Comparison of ENCODE assay signal across 13 mouse cellular contexts in genomic region chr17:33713271-33713670, GRCm38 (mm10). TPM values are rescaled to one million over a fixed set of nuclear protein-coding genes. Genes with fewer than 3 reads are reported as not detected.
DNase-seq lines count a peak whose midpoint lies in the region; ATAC-seq and TF ChIP-seq lines count a peak whose summit lies in the region.
"Had no signal": no experiment of that assay in that cellular context is flagged by ENCODE, and none has a peak within 500 bp of the region (broad histone marks: within the 10 kb centered on the region; RNA-seq: fewer than 3 reads in every experiment).

No protein-coding gene starts in this region.

- H3K36me3 ChIP-seq in G1E (replicated peaks): peaks cover 65% of the 10 kb centered on the region
- H3K36me3 ChIP-seq in megakaryocyte, embryonic 14.5 days (replicated peaks; ENCODE audit: low read length): peaks cover 86% of the 10 kb centered on the region
- peaks cover 4% of the 10 kb centered on the region for H3K36me3 ChIP-seq in kidney, adult 2 months (ENCODE audit: control insufficient read depth, insufficient read depth, low read length)
- peaks cover 23% of the 10 kb centered on the region for H3K36me3 ChIP-seq in hindbrain, embryonic 12.5 days

- H3K4me2 ChIP-seq in hindbrain, embryonic 12.5 days (replicated peaks): no peak overlapping the region
- H3K4me2 ChIP-seq: embryonic facial prominence, embryonic 15.5 days had no signal

- H3K9ac ChIP-seq in hindbrain, embryonic 12.5 days: no peak overlapping the region
- H3K9ac ChIP-seq: embryonic facial prominence, embryonic 15.5 days had no signal

- DNase-seq in 416B (ENCODE audit: low read depth) (peak; percentile 93), G1E (ENCODE audit: low spot score) (peak; percentile 68)
- DNase-seq in layer of hippocampus, adult 11-12 months (ENCODE audit: low spot score): no peak
- DNase-seq in kidney, adult 2 months: no peak
- DNase-seq: cerebellum, adult 8-10 months; kidney, postnatal 4 days; lung, postnatal 10 days; thymus, postnatal 4 days had no signal

- H3K9me3 ChIP-seq in G1E (replicated peaks): peaks cover 7% of the 10 kb centered on the region
- H3K9me3 ChIP-seq in megakaryocyte, embryonic 14.5 days: peaks cover 6% of the 10 kb centered on the region; the same call in 1 of the 2 replicates
- H3K9me3 ChIP-seq in hindbrain, embryonic 12.5 days (replicated peaks): no peaks in the 10 kb centered on the region
- H3K9me3 ChIP-seq: embryonic facial prominence, embryonic 15.5 days had no signal

- 78% methylated on average over 5 of the region's 5 CpGs for whole genome bisulfite sequencing in kidney, adult 2 months
- WGBS in hindbrain, embryonic 12.5 days: 85% methylated on average over 5 of the region's 5 CpGs

- H3K27me3 ChIP-seq in G1E (ENCODE audit: insufficient read depth, low read length): no peaks in the 10 kb centered on the region
- no peaks in the 10 kb centered on the region for H3K27me3 ChIP-seq in megakaryocyte, embryonic 14.5 days (replicated peaks)
- no peaks in the 10 kb centered on the region for H3K27me3 ChIP-seq in kidney, adult 2 months (replicated peaks; ENCODE audit: control insufficient read depth, insufficient read depth, low read length)
- H3K27me3 ChIP-seq in hindbrain, embryonic 12.5 days: no peaks in the 10 kb centered on the region
- H3K27me3 ChIP-seq: embryonic facial prominence, embryonic 15.5 days had no signal

- TF ChIP-seq CTCF in G1E (IDR thresholded peaks at IDR 0.05; ENCODE audit: low read depth, low read length): no peak
- TF ChIP-seq CTCF in kidney, adult 2 months (conservative IDR thresholded peaks at IDR 0.05; ENCODE audit: insufficient read depth, insufficient read length, low read depth, low read length): no peak

- no peak overlapping the region for H3K27ac ChIP-seq in kidney, adult 2 months (ENCODE audit: insufficient read depth, low read depth, low read length)
- H3K27ac ChIP-seq in hindbrain, embryonic 12.5 days: no peak overlapping the region
- H3K27ac ChIP-seq: embryonic facial prominence, embryonic 15.5 days had no signal

- peaks cover 82% of the 10 kb centered on the region for H3K4me1 ChIP-seq in G1E (ENCODE audit: insufficient read depth, low read depth, low read length)
- peaks cover 80% of the 10 kb centered on the region for H3K4me1 ChIP-seq in megakaryocyte, embryonic 14.5 days
- H3K4me1 ChIP-seq in kidney, adult 2 months (ENCODE audit: control insufficient read depth, insufficient read depth, low read length): no peaks in the 10 kb centered on the region; the same call in 1 of the 2 replicates
- H3K4me1 ChIP-seq in hindbrain, embryonic 12.5 days: peaks cover 3% of the 10 kb centered on the region; the same call in 1 of the 2 replicates
- H3K4me1 ChIP-seq: embryonic facial prominence, embryonic 15.5 days had no signal

- peak; percentile 95 for ATAC-seq in G1E (ENCODE audit: extremely low read depth, insufficient number of reproducible peaks, low FRiP score, poor library complexity, severe bottlenecking)
- peak; percentile 84 for ATAC-seq in erythroid progenitor cell, adult 5-6 weeks (replicated peaks; ENCODE audit: low FRiP score, poor library complexity, severe bottlenecking)
- ATAC-seq in hindbrain, embryonic 12.5 days (ENCODE audit: low FRiP score): no peak
- ATAC-seq: hindbrain, embryonic 16.5 days had no signal

- no peak for TF ChIP-seq POLR2A in kidney, adult 2 months (IDR thresholded peaks at IDR 0.05; ENCODE audit: low read depth, low read length)

- peak overlapping the region; percentile 39; the same call in 1 of the 2 replicates for H3K4me3 ChIP-seq in G1E (ENCODE audit: low read depth, low read length)
- H3K4me3 ChIP-seq in megakaryocyte, embryonic 14.5 days (replicated peaks): peak overlapping the region; percentile 84
- H3K4me3 ChIP-seq in kidney, adult 2 months (ENCODE audit: insufficient read depth, low read depth, low read length): no peak overlapping the region
- no peak overlapping the region for H3K4me3 ChIP-seq in hindbrain, embryonic 12.5 days
- H3K4me3 ChIP-seq: embryonic facial prominence, embryonic 15.5 days had no signal

RNA-seq across cellular contexts. Expression of gene March2, which starts 5.2 kb away (rescaled TPM):
- 102 and 120 TPM in 2 replicates for total RNA-seq in G1E (2014; fragmentation: Nextera tagmentation)
- 71.8 and 75.3 TPM in 2 replicates for total RNA-seq in G1E (2017)
- polyA plus RNA-seq in G1E (2012): 19.0 and 33.3 TPM in 2 replicates
- 409 and 494 TPM in 2 replicates for total RNA-seq in erythroid progenitor cell, adult 5-6 weeks (2015; ENCODE audit: low replicate concordance)
- 312 and 414 TPM in 2 replicates for total RNA-seq in erythroid progenitor cell, adult 5-6 weeks (2017; ENCODE audit: low replicate concordance)
- polyA plus RNA-seq in megakaryocyte, embryonic 14.5 days (2012; ENCODE audit: insufficient read depth, low replicate concordance): 77.9 and 126 TPM in 2 replicates
- 95.8 and 102 TPM in 2 replicates for polyA plus RNA-seq in kidney, adult 2 months (2012; rRNA removed)
- polyA plus RNA-seq in hindbrain, embryonic 12.5 days (2016; fragmentation: Nextera tagmentation; extraction: Ambion mirVana): 53.4 and 54.6 TPM in 2 replicates

RNA-seq across cellular contexts. Expression of gene Hnrnpm, which starts 26.6 kb away (rescaled TPM):
- total RNA-seq in G1E (2014; fragmentation: Nextera tagmentation): 329 and 356 TPM in 2 replicates
- 284 and 397 TPM in 2 replicates for total RNA-seq in G1E (2017)
- polyA plus RNA-seq in G1E (2012): 1,176 and 1,322 TPM in 2 replicates
- 585 and 697 TPM in 2 replicates for total RNA-seq in erythroid progenitor cell, adult 5-6 weeks (2015; ENCODE audit: low replicate concordance)
- 520 and 703 TPM in 2 replicates for total RNA-seq in erythroid progenitor cell, adult 5-6 weeks (2017; ENCODE audit: low replicate concordance)
- polyA plus RNA-seq in megakaryocyte, embryonic 14.5 days (2012; ENCODE audit: insufficient read depth, low replicate concordance): 70.4 and 414 TPM in 2 replicates
- 49.9 and 50.7 TPM in 2 replicates for polyA plus RNA-seq in kidney, adult 2 months (2012; rRNA removed)
- 390 and 450 TPM in 2 replicates for polyA plus RNA-seq in hindbrain, embryonic 12.5 days (2016; fragmentation: Nextera tagmentation; extraction: Ambion mirVana)

RNA-seq across cellular contexts. Expression of gene Rab11b, which starts 47.1 kb away (rescaled TPM):
- total RNA-seq in G1E (2014; fragmentation: Nextera tagmentation): 71.0 and 71.4 TPM in 2 replicates
- total RNA-seq in G1E (2017): 23.1 and 25.8 TPM in 2 replicates
- 130 and 155 TPM in 2 replicates for polyA plus RNA-seq in G1E (2012)
- 59.1 and 87.6 TPM in 2 replicates for total RNA-seq in erythroid progenitor cell, adult 5-6 weeks (2015; ENCODE audit: low replicate concordance)
- total RNA-seq in erythroid progenitor cell, adult 5-6 weeks (2017; ENCODE audit: low replicate concordance): 42.6 and 46.8 TPM in 2 replicates
- polyA plus RNA-seq in megakaryocyte, embryonic 14.5 days (2012; ENCODE audit: insufficient read depth, low replicate concordance): 140 and 309 TPM in 2 replicates
- 291 and 303 TPM in 2 replicates for polyA plus RNA-seq in kidney, adult 2 months (2012; rRNA removed)
- 404 and 415 TPM in 2 replicates for polyA plus RNA-seq in hindbrain, embryonic 12.5 days (2016; fragmentation: Nextera tagmentation; extraction: Ambion mirVana)

Comparison
In these comparisons a context has a peak if more than half of its experiments do, and no peak if none do; other contexts are left out.
1. DNase-seq: peak in 416B (single experiment) and G1E (single experiment); none in layer of hippocampus, adult 11-12 months (single experiment) and kidney, adult 2 months (single experiment).
2. H3K4me3 ChIP-seq: peak in G1E (single experiment) and megakaryocyte, embryonic 14.5 days (single experiment); none in kidney, adult 2 months (single experiment) and hindbrain, embryonic 12.5 days (single experiment).